Mouse (Mus musculus) E14TG2a.4 (cell line): Measurements from ENCODE around the gene Cpm.

Source experiments
- CTCF ChIP-seq: conservative IDR thresholded peaks from 2 replicates; pipeline ENCODE4 v1.5.1; 2014; ENCODE audit warnings: low read length
- POU5F1 ChIP-seq: IDR thresholded peaks from 2 replicates; pipeline ENCODE4 v1.6.1; 2014; ENCODE audit warnings: low read length, borderline replicate concordance

GRCm38 (mm10) chr10:117649292-117650041, 20.2 kb downstream of the Cpm start:
- TF ChIP-seq CTCF (no peak), POU5F1 (no peak)
